Mouse (Mus musculus): ENCODE data around the gene Ppp4r3a.
A peak's percentile ranks its signal among the peaks of the same experiment; 100 is the strongest.
"Not testable (repeated sequence)": the region's sequence is repeated elsewhere in the genome, so short reads cannot be mapped to it uniquely, and the experiment has no call there.

Ppp4r3a gene

GRCm38 (mm10) chr12:101083076-101083838, at the start of gene Ppp4r3a:
Gene Ppp4r3a (minus strand): TSS chr12:101083702.
- peak; percentile 90 for DNase-seq (ENCODE audit: low spot score)

GRCm38 (mm10) chr12:101123013-101123412, 39.5 kb upstream of the Ppp4r3a start:
- DNase-seq (ENCODE audit: low spot score): no peak

DNA sequence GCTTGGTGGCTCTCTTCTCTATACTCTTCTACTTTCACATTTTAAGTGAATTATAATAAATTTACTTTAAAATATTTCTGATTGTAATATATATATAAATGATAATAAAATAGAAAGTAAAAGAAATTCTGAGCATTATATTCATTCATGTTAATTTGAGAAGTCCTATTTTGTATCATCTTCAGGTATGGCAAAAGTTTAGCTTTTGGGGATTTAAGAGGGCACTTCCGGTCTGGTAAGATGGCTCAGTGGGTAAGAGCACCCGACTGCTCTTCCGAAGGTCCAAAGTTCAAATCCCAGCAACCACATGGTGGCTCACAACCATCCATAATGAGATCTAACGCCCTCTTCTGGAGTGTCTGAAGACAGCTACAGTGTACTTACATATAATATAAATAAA, 38.6 kb upstream of the Ppp4r3a start:
- DNase-seq (ENCODE audit: low spot score): not testable (repeated sequence)

DNA sequence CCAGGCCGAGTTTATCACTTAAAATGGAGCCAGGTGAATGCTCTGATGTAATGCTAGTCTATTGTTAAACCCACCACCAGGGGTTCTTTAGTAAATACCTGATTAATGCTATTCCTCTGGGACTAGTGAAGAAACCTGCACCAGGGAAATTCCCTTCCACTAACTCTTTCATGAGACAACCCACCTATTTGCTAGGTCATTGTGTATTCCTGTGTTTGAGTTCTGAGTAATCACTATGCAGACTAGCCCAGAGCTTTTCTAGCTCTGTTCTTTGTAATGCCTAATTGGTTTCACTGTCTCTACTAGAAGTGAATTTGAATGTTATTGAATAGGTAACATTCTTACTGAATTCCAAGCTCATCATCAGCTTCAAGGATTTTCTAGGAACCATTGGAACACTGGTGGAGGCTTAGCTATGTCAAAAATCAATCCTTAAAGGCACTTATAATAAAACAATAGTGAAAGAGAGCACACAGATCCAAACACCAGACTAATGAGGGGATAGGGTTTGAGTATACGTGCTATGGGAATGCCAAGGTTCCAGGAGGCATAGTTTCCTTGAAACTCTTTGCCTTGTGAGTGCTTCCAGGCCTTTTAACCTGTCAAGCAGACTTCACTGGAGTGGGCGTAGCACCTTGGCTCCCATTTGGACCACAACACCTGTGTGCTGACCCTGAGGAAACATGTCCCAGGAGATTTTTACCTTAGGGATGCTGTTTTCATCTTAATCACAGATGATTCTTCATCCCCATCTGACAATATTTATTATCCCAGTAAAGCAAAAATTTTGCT, 26.5 kb upstream of the Ppp4r3a start:
- DNase-seq (ENCODE audit: low spot score): not testable (repeated sequence)

DNA sequence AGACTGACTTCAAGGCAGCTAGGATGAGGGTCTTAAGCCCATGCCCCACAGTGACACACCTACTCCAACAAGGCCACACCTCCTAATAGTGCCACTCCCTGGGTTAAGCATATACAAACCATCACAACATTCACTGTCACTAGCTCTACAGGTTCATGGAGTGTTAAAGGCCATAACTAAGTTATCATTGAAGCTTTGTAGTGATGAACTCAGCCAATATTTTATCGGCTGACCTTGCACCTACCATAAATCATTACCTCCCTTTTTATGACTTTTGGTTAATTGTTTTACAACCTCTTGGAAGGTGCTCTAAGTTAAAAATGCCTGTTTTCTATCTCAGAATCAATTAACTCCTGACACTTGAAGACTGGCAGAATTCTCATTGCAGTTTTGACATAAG, 24.2 kb upstream of the Ppp4r3a start:
- DNase-seq (ENCODE audit: low spot score): no peak

GRCm38 (mm10) chr12:101105571-101105970, 22.1 kb upstream of the Ppp4r3a start:
- DNase-seq (ENCODE audit: low spot score): no peak

GRCm38 (mm10) chr12:101102648-101103047, 19.1 kb upstream of the Ppp4r3a start:
- DNase-seq (ENCODE audit: low spot score): no peak

DNA sequence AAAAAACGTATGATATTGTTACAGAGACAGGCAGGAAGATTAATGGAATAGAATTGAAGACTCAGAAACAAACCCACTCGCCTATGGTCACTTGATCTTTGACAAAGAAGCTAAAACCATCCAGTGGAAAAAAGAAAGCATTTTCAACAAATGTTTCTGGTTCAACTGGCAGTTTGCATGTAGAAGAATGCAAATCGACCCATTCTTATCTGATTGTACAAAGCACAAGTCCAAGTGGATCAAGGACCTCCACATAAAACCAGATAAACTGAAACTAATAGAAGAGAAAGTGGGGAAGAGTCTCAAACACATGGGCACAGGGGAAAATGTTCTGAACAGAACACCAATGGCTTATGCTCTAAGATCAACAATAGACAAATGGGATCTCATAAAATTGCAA, 10.2 kb upstream of the Ppp4r3a start:
- not testable (repeated sequence) for DNase-seq (ENCODE audit: low spot score)

DNA sequence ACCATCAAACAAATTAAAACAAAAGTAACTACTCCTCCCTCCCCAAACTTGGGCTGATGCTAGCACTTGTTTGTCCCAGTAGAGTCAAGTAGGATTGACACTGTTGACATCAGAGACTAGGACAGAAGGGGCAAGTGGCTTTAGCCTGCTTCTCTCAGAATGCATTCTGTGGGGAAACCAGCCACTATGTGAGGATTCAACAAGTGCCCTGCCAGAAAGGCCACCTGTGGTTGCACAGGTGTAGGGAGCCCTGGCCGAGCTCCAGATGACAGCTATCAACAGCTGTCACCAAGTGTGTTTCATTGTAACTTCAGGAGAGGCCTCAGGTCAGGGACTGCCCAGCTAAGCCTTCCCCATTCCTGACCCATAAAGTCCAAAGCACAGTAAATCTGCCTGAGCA, 6.5 kb upstream of the Ppp4r3a start:
- DNase-seq (ENCODE audit: low spot score): no peak

GRCm38 (mm10) chr12:101087406-101087805, 3.9 kb upstream of the Ppp4r3a start:
- no peak for DNase-seq (ENCODE audit: low spot score)

DNA sequence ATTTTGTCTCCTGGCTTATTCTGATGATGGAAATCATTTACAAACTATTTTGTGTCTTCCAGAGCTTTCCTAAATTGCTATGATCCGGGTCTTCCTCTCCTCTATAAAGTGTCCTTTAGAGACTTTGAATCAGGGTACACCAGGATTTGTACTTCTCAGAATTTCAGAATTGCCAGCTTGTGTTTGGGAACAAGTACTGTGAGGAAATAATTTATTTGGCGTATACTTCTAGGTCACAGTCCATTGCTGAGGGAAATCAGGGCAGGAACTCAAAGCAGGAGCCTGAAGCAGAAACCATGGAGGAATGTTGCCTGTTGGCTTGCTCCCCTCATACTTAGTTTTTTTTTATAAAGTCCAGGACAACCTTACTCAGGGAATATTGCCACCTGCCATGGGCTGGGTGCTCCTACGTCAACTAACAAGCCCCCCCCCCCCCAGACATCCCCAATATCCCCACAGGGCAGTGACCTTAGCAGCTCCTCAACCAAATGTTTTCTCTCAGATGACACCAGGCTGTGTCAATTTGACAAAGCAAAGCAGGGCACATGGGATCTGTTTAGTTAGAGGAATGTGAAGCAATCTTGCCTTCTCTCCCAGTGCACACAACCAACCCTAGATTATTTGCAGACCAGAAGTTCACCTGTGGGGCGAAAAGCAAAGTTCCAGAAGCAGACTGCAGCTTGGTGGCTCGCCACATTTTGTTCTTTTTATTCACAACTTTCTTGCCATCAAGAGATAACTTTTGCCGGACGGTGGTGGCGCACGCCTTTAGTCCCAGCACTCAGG, 1.6 kb upstream of the Ppp4r3a start:
- DNase-seq (ENCODE audit: low spot score): no peak

GRCm38 (mm10) chr12:101084237-101084636, 735 bp upstream of the Ppp4r3a start:
- no peak for DNase-seq (ENCODE audit: low spot score)

- DNase-seq (ENCODE audit: low spot score): no peak
Measured at GRCm38 (mm10) chr12:101083839-101084195, 315 bp upstream of the Ppp4r3a start.

DNA sequence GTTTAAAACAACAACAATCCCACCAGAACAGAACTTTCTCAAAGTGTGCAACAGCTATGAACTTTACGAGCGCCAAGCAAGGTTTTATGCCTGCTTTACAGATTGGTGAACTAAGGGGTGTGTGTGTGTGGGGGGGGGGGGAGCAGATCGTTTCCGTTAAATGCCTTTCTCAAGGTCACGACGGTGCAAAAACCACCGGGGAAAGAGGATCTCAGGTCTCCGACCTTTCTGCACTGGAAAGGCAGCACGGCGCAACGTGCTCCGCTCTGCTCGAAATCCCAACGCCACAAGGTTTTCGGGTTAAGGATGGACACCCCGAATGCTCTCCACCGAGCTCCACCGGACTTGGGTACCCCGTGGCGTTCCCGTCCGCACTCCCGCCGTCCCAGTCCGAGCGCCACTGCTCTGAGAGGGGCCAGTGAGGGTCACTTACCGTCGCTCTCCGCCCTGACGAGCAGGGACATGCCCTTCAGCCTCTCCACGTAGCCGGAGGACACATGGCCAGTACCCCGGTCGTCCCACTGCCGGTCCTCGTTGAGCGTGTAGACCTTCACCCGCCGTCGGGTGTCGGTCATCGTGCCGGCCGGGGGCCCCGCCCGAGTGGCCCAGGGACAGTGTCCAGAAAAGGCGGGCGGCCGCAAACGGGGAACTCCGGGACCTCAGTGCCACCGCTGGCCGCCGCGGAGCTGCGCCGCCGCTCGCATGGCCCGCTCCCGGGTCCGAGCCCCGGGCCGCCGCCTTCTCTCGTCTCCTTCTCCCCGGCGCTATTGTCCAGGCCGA, 1.0 kb downstream of the Ppp4r3a start:
- DNase-seq (ENCODE audit: low spot score): no peak

GRCm38 (mm10) chr12:101077955-101078354, 5.5 kb downstream of the Ppp4r3a start:
- DNase-seq (ENCODE audit: low spot score): no peak

DNA sequence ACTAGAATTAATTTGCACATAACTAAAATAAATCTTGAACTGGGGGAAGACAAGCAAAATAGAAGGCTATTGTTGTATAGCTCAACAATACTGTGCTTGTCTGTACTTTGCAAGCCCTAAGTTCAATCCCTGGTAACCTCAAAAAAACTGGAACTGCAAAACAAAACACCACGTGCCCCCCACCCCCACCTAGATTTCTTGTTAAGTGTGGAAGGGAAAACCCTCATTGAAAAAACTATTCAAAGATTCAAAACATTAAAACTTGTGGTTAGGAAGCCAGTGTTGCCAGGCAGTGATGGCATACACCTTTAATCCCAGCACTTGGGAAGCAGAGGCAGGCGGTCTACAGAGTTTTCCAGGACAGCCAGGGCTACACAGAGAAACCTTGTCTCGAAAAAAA, 8.1 kb downstream of the Ppp4r3a start:
- no peak for DNase-seq (ENCODE audit: low spot score)

DNA sequence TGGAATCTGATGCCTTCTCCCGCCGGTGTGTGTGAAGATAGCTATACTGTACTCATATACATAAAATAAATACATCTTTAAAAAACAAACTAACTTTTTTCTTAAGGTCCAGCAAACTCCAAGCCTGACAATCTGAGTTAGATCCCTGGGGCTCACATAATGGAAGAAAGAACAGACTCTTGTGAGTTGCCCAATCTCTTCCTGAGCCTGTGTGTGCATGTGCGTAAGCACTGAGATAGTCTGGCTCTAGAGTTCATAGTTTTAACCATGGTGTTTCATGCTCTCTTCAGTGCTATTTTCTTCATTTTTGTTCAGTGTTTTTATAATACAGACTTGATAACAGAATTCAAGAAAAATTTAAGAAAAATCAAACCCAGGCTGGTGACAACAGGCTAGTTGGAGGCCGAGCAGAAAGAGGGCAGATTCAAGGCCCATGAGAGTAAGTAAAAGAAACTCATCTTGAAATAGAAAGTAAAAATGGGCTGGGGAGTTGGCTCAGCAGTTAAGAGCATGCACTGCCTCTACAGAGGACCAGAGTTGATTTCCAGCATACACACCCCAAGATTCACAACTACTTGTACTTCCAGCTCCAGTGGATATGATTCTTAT, 8.6 kb downstream of the Ppp4r3a start:
- no peak for DNase-seq (ENCODE audit: low spot score)

DNA sequence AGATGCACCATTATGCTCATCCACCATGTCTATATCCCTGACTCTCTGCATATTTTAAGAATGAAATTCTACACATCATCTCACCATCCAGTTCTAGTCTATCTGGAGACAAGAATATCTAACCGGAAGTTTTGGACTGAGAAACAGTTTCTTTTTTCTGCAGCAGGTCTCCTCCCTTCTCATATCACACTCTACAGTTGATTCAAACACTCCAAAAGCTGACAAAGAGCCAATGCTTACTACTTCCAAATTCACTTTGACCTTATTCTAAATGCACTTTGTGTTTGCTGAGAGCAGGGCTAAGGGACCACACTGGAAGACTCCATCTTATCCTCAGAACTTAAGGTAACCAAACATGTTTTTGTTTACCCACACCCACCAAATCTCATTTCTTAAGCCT, 13.7 kb downstream of the Ppp4r3a start:
- no peak for DNase-seq (ENCODE audit: low spot score)

- DNase-seq (ENCODE audit: low spot score): no peak
Measured at GRCm38 (mm10) chr12:101066329-101066728, 17.2 kb downstream of the Ppp4r3a start.

GRCm38 (mm10) chr12:101039956-101040355, 43.5 kb downstream of the Ppp4r3a start:
- DNase-seq (ENCODE audit: low spot score): no peak

- peak; percentile 64 for DNase-seq (ENCODE audit: low spot score)
Measured at GRCm38 (mm10) chr12:101028954-101029731, 54.4 kb downstream of the Ppp4r3a start, which contains the start of gene Ccdc88c. Gene Ccdc88c (minus strand): TSS chr12:101029056.

Measured in left cerebral cortex, adult 11 months (tissue).